8 mouse cellular contexts compared by ENCODE assay signal in genomic region chr14:20737306-20737705, GRCm38 (mm10). TPM values are rescaled to one million over a fixed set of nuclear protein-coding genes. Genes with fewer than 3 reads are reported as not detected.
A peak's percentile ranks its signal among the peaks of the same experiment; 100 is the strongest.
DNase-seq lines count a peak whose midpoint lies in the region; ATAC-seq and TF ChIP-seq lines count a peak whose summit lies in the region.

No protein-coding gene starts in this region.

- H3K4me1 ChIP-seq in liver, postnatal 0 days (ENCODE audit: insufficient read depth): peaks cover 18% of the 10 kb centered on the region
- peaks cover 7% of the 10 kb centered on the region for H3K4me1 ChIP-seq in small intestine, adult 2 months (ENCODE audit: control insufficient read depth, insufficient read depth, insufficient read length, low read length)
- peaks cover 13% of the 10 kb centered on the region for H3K4me1 ChIP-seq in hindbrain, embryonic 12.5 days

- WGBS in liver, postnatal 0 days (ENCODE audit: insufficient replicate concordance): 45% methylated on average over 14 of the region's 14 CpGs
- 15% methylated on average over 14 of the region's 14 CpGs for WGBS in small intestine, adult 2 months
- WGBS in hindbrain, embryonic 12.5 days: 39% methylated on average over 14 of the region's 14 CpGs

- no peak for ATAC-seq in liver, postnatal 0 days
- ATAC-seq in hindbrain, embryonic 12.5 days (ENCODE audit: low FRiP score): no peak

- H3K27me3 ChIP-seq in liver, postnatal 0 days (ENCODE audit: insufficient read depth, low read length): no peaks in the 10 kb centered on the region
- no peaks in the 10 kb centered on the region for H3K27me3 ChIP-seq in small intestine, adult 2 months (ENCODE audit: control insufficient read depth, insufficient read depth, low read length)
- H3K27me3 ChIP-seq in hindbrain, embryonic 12.5 days: no peaks in the 10 kb centered on the region

- DNase-seq in right cerebral cortex, adult 18-20 months: peak; percentile 39
- no peak for DNase-seq in right cerebral cortex, postnatal 36 days (ENCODE audit: low spot score in 2 of 2)
- peak; percentile 67 for DNase-seq in adrenal gland, postnatal 10 days
- peak; percentile 58 for DNase-seq in embryo, embryonic 11 days
- DNase-seq in heart, postnatal 36 days: peak; percentile 58 to 61
- peak; percentile 67 for DNase-seq in liver, postnatal 0 days

- no peak for TF ChIP-seq EP300 in liver, postnatal 0 days (IDR thresholded peaks at IDR 0.05; ENCODE audit: low read depth)

- TF ChIP-seq POLR2A in small intestine, adult 2 months (IDR thresholded peaks at IDR 0.05; ENCODE audit: low read depth, low read length): no peak

- no peak overlapping the region for H3K4me3 ChIP-seq in liver, postnatal 0 days (ENCODE audit: low read depth, low read length)
- H3K4me3 ChIP-seq in small intestine, adult 2 months (ENCODE audit: low read depth, low read length): no peak overlapping the region
- no peak overlapping the region for H3K4me3 ChIP-seq in hindbrain, embryonic 12.5 days

- H3K36me3 ChIP-seq in liver, postnatal 0 days (replicated peaks; ENCODE audit: insufficient read depth, low read length): peaks cover 13% of the 10 kb centered on the region
- peaks cover 15% of the 10 kb centered on the region for H3K36me3 ChIP-seq in small intestine, adult 2 months (ENCODE audit: control insufficient read depth, insufficient read depth, low read length)
- peaks cover 50% of the 10 kb centered on the region for H3K36me3 ChIP-seq in hindbrain, embryonic 12.5 days

- intact Hi-C loops in heart, postnatal 36 days (cut with DNase I): loop anchor here (2.0 kb wide), 1 partner anchor 57 kb away; the partner anchor contains the start of gene Camk2g

- TF ChIP-seq CTCF in liver, postnatal 0 days (IDR thresholded peaks at IDR 0.05; ENCODE audit: low read depth): peak; percentile 84
- TF ChIP-seq CTCF in small intestine, adult 2 months (IDR thresholded peaks at IDR 0.05; ENCODE audit: extremely low read depth, insufficient read length, insufficient replicate concordance, low read depth, low read length): peak; percentile 59; the same call in 1 of the 2 replicates

- no peak overlapping the region for H3K27ac ChIP-seq in liver, postnatal 0 days (ENCODE audit: low read depth)
- H3K27ac ChIP-seq in small intestine, adult 2 months (ENCODE audit: insufficient read depth, low read depth, low read length): no peak overlapping the region
- H3K27ac ChIP-seq in hindbrain, embryonic 12.5 days: no peak overlapping the region

- H3K4me2 ChIP-seq in liver, postnatal 0 days (ENCODE audit: low read depth, low read length): peak overlapping the region; percentile 27
- no peak overlapping the region for H3K4me2 ChIP-seq in hindbrain, embryonic 12.5 days (replicated peaks)

- no peak overlapping the region for H3K9ac ChIP-seq in liver, postnatal 0 days (replicated peaks)
- H3K9ac ChIP-seq in hindbrain, embryonic 12.5 days: no peak overlapping the region

- H3K9me3 ChIP-seq in liver, postnatal 0 days (ENCODE audit: low read length): no peaks in the 10 kb centered on the region
- H3K9me3 ChIP-seq in hindbrain, embryonic 12.5 days (replicated peaks): no peaks in the 10 kb centered on the region

RNA-seq across cellular contexts. Expression of gene Ndst2, which starts 2.9 kb away (rescaled TPM):
- 10 to 100 TPM; 24.1 to 32.7 TPM for total RNA-seq in adrenal gland, postnatal 10 days (2021)
- 10 to 100 TPM; 10.6 to 10.8 TPM for total RNA-seq in heart, postnatal 36 days (2021)
- 11.7 and 12.6 TPM in 2 replicates for polyA plus RNA-seq in liver, postnatal 0 days (2015; fragmentation: Nextera tagmentation; extraction: Ambion mirVana)
- polyA plus RNA-seq in small intestine, adult 2 months (2012; rRNA removed): 11.1 and 22.1 TPM in 2 replicates
- polyA plus RNA-seq in hindbrain, embryonic 12.5 days (2016; fragmentation: Nextera tagmentation; extraction: Ambion mirVana): 27.2 and 28.2 TPM in 2 replicates

RNA-seq across cellular contexts. Expression of gene Zswim8, which starts 30.0 kb away (rescaled TPM):
- 100 to 1,000 TPM in 1 of 2 experiments, 10 to 100 TPM in 1; 83.7 to 104 TPM for total RNA-seq in adrenal gland, postnatal 10 days (2021)
- 10 to 100 TPM; 45.4 to 47.8 TPM for total RNA-seq in heart, postnatal 36 days (2021)
- polyA plus RNA-seq in liver, postnatal 0 days (2015; fragmentation: Nextera tagmentation; extraction: Ambion mirVana): 5.3 and 6.4 TPM in 2 replicates
- 79.0 and 182 TPM in 2 replicates for polyA plus RNA-seq in small intestine, adult 2 months (2012; rRNA removed)
- 53.8 and 60.1 TPM in 2 replicates for polyA plus RNA-seq in hindbrain, embryonic 12.5 days (2016; fragmentation: Nextera tagmentation; extraction: Ambion mirVana)

RNA-seq across cellular contexts. Expression of gene Chchd1, which starts 34.5 kb away (rescaled TPM):
- 10 to 100 TPM; 91.8 to 96.3 TPM for total RNA-seq in adrenal gland, postnatal 10 days (2021)
- 100 to 1,000 TPM; 120 to 123 TPM for total RNA-seq in heart, postnatal 36 days (2021)
- 88.5 and 91.7 TPM in 2 replicates for polyA plus RNA-seq in liver, postnatal 0 days (2015; fragmentation: Nextera tagmentation; extraction: Ambion mirVana)
- 9.3 and 13.9 TPM in 2 replicates for polyA plus RNA-seq in small intestine, adult 2 months (2012; rRNA removed)
- polyA plus RNA-seq in hindbrain, embryonic 12.5 days (2016; fragmentation: Nextera tagmentation; extraction: Ambion mirVana): 213 and 215 TPM in 2 replicates

RNA-seq across cellular contexts. Expression of gene Fut11, which starts 42.5 kb away (rescaled TPM):
- total RNA-seq in adrenal gland, postnatal 10 days (2021): 10 to 100 TPM; 16.3 to 18.6 TPM
- 1 to 10 TPM; 6.6 to 7.1 TPM for total RNA-seq in heart, postnatal 36 days (2021)
- polyA plus RNA-seq in liver, postnatal 0 days (2015; fragmentation: Nextera tagmentation; extraction: Ambion mirVana): 4.4 and 5.1 TPM in 2 replicates
- 6.4 and 13.7 TPM in 2 replicates for polyA plus RNA-seq in small intestine, adult 2 months (2012; rRNA removed)
- polyA plus RNA-seq in hindbrain, embryonic 12.5 days (2016; fragmentation: Nextera tagmentation; extraction: Ambion mirVana): 32.0 and 33.4 TPM in 2 replicates

RNA-seq across cellular contexts. Expression of gene Camk2g, which starts 56.6 kb away (rescaled TPM):
- total RNA-seq in adrenal gland, postnatal 10 days (2021): 10 to 100 TPM; 35.1 to 57.4 TPM
- 10 to 100 TPM; 51.4 to 52.8 TPM for total RNA-seq in heart, postnatal 36 days (2021)
- 6.6 and 7.2 TPM in 2 replicates for polyA plus RNA-seq in liver, postnatal 0 days (2015; fragmentation: Nextera tagmentation; extraction: Ambion mirVana)
- 8.1 and 12.0 TPM in 2 replicates for polyA plus RNA-seq in small intestine, adult 2 months (2012; rRNA removed)
- polyA plus RNA-seq in hindbrain, embryonic 12.5 days (2016; fragmentation: Nextera tagmentation; extraction: Ambion mirVana): 72.8 and 75.5 TPM in 2 replicates

Comparison
In these comparisons a context has a peak if more than half of its experiments do, and no peak if none do; other contexts are left out.
1. DNase-seq: peak in right cerebral cortex, adult 18-20 months (single experiment), adrenal gland, postnatal 10 days (single experiment), embryo, embryonic 11 days (single experiment), heart, postnatal 36 days (2 of 2) and liver, postnatal 0 days (single experiment); none in right cerebral cortex, postnatal 36 days (0 of 2).